Mouse (Mus musculus) spleen, postnatal 14 days (tissue): Measurements from ENCODE around the gene Gal3st1.
A peak's percentile ranks its signal among the peaks of the same experiment; 100 is the strongest.
"Not testable (repeated sequence)": the region's sequence is repeated elsewhere in the genome, so short reads cannot be mapped to it uniquely, and the experiment has no call there.

Source experiments
- DNase-seq, 2 experiments: peaks; one replicate each; pipeline ENCODE4 v3.0.0; 2021 to 2022; ENCODE audit warnings: low spot score in 2 of 2

The Gal3st1 gene

GRCm38 (mm10) chr11:3982275-3983209 is 894 bp upstream of the Gal3st1 start:
- DNase-seq, result no peak

- no peak for DNase-seq
Observed at GRCm38 (mm10) chr11:3983863-3984745, 668 bp downstream of the Gal3st1 start.

- no peak for DNase-seq
Observed at GRCm38 (mm10) chr11:3989748-3990147, 6.3 kb downstream of the Gal3st1 start.

- DNase-seq, result no peak
Observed at GRCm38 (mm10) chr11:3993132-3993531, 9.7 kb downstream of the Gal3st1 start.

- DNase-seq, result no peak
Observed at GRCm38 (mm10) chr11:3993914-3994313, 10.5 kb downstream of the Gal3st1 start.

GRCm38 (mm10) chr11:3995511-3995910 is 12.1 kb downstream of the Gal3st1 start:
- DNase-seq, result no peak

- no peak for DNase-seq
Observed at GRCm38 (mm10) chr11:3996840-3997239, 13.4 kb downstream of the Gal3st1 start.

GRCm38 (mm10) chr11:3997978-3998720 is 14.7 kb downstream of the Gal3st1 start:
- DNase-seq, result no peak

- no peak for DNase-seq
Observed at GRCm38 (mm10) chr11:3999547-3999946, 16.1 kb downstream of the Gal3st1 start.

- peak in 1 of 2 experiments; percentile 51 for DNase-seq
Observed at GRCm38 (mm10) chr11:4001603-4002002, 18.2 kb downstream of the Gal3st1 start.

GRCm38 (mm10) chr11:4005220-4005805 is 21.9 kb downstream of the Gal3st1 start:
- no peak for DNase-seq

GRCm38 (mm10) chr11:4006462-4006861 is 23.0 kb downstream of the Gal3st1 start:
- DNase-seq, result no peak

GRCm38 (mm10) chr11:4012616-4013015 is 29.2 kb downstream of the Gal3st1 start:
- DNase-seq, result no peak

- DNase-seq, result not testable (repeated sequence)
Observed at GRCm38 (mm10) chr11:4015796-4016195, 32.4 kb downstream of the Gal3st1 start.

- DNase-seq, result not testable (repeated sequence)
Observed at GRCm38 (mm10) chr11:4022111-4022510, 38.7 kb downstream of the Gal3st1 start.

GRCm38 (mm10) chr11:4023321-4023720 is 39.9 kb downstream of the Gal3st1 start:
- DNase-seq, result no peak

GRCm38 (mm10) chr11:4027066-4027465 is 43.6 kb downstream of the Gal3st1 start:
- no peak for DNase-seq

- DNase-seq, result no peak
Observed at GRCm38 (mm10) chr11:4027561-4028334, 44.3 kb downstream of the Gal3st1 start.

GRCm38 (mm10) chr11:4029343-4029742 is 45.9 kb downstream of the Gal3st1 start:
- DNase-seq, result no peak

- no peak for DNase-seq
Observed at GRCm38 (mm10) chr11:4031126-4031941, 47.9 kb downstream of the Gal3st1 start, which contains the start of gene Sec14l4. Gene Sec14l4, plus strand, starts transcription at chr11:4031462.
